Comparison of ENCODE assay signal across 8 mouse cellular contexts in the genomic region with DNA sequence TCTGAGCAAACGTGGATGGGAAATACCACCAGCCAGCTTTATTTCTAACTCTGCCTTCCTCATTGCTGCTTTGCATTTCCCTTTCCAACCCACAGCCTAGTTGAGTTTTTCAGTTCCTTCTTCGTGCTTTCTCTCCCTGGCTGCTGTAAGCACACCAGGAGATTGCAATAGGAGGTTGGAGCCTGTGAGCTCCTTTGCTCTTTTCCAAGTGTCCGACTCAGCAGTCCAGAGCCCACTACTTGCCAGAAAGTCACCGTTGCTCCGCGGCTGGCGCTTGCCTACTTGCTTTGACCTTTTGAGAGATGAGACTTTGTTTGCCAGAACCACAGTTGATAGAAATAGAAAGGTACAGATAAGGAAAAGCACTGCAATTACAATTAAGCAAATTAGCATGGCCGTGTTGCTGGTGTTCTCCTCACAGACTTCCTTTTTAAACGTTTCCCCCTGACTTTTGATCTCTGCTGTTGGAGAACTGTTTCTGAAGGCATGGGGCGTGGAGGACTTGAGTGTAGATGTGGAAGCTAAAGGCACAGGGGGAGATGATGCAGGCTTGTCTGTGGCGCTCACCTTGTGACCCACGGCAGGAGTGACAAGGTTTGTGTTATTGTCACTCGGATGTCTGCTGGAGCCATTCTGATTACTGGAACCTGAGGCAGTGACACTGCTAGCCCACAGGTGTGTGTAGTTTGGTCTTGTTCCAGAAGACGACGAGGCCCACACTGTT. TPM values are rescaled to one million over a fixed set of nuclear protein-coding genes. Genes with fewer than 3 reads are reported as not detected.
DNase-seq lines count a peak whose midpoint lies in the region; ATAC-seq lines count a peak whose summit lies in the region.

No protein-coding gene starts in this region.

- H3K36me3 ChIP-seq in midbrain, embryonic 14.5 days (ENCODE audit: control insufficient read depth, insufficient read depth, low read length) = 0 out of 2 replicates have a peak, but pooled peaks cover 15% of the 10 kb centered on the region
- H3K36me3 ChIP-seq in midbrain, embryonic 10.5 days = peaks cover 41% of the 10 kb centered on the region

- no peaks in the 10 kb centered on the region for H3K4me1 ChIP-seq in midbrain, embryonic 14.5 days (ENCODE audit: control insufficient read depth, insufficient read depth, low read length)
- no peaks in the 10 kb centered on the region for H3K4me1 ChIP-seq in midbrain, embryonic 10.5 days

- no peaks in the 10 kb centered on the region for H3K27me3 ChIP-seq in midbrain, embryonic 14.5 days (ENCODE audit: control insufficient read depth, insufficient read depth, low read length)
- H3K27me3 ChIP-seq in midbrain, embryonic 10.5 days (ENCODE audit: low read depth, poor library complexity, severe bottlenecking) = no peaks in the 10 kb centered on the region

- H3K9me3 ChIP-seq in midbrain, embryonic 14.5 days (ENCODE audit: control insufficient read depth, low read length) = no peaks in the 10 kb centered on the region
- no peaks in the 10 kb centered on the region for H3K9me3 ChIP-seq in midbrain, embryonic 10.5 days (replicated peaks)

- no peak overlapping the region for H3K4me3 ChIP-seq in midbrain, embryonic 14.5 days (replicated peaks; ENCODE audit: low read depth, low read length)
- no peak overlapping the region for H3K4me3 ChIP-seq in midbrain, embryonic 10.5 days

- H3K27ac ChIP-seq in midbrain, embryonic 14.5 days (replicated peaks; ENCODE audit: low read depth, low read length) = no peak overlapping the region
- no peak overlapping the region for H3K27ac ChIP-seq in midbrain, embryonic 10.5 days (replicated peaks)

- no peak overlapping the region for H3K4me2 ChIP-seq in midbrain, embryonic 14.5 days (ENCODE audit: low read length)

- DNase-seq in ovary, postnatal 36 days (ENCODE audit: low spot score) = peak; percentile 14
- no peak for DNase-seq in ovary, postnatal 14 days (ENCODE audit: low spot score)
- DNase-seq in gastrocnemius, postnatal 10 days = peak; percentile 22
- peak; percentile 52 for DNase-seq in kidney, adult 9 months
- peak; percentile 28 to 47 for DNase-seq in spleen, adult 18-20 months
- no peak for DNase-seq in midbrain, embryonic 14.5 days
- DNase-seq in midbrain, embryonic 10.5 days (ENCODE audit: low spot score) = no peak

- 88% methylated on average over 15 of the region's 15 CpGs for WGBS in midbrain, embryonic 14.5 days
- WGBS in midbrain, embryonic 10.5 days = 91% methylated on average over 15 of the region's 15 CpGs

- no peak for ATAC-seq in erythroid progenitor cell, adult 5-6 weeks (replicated peaks; ENCODE audit: low FRiP score, poor library complexity, severe bottlenecking)
- no peak for ATAC-seq in midbrain, embryonic 14.5 days (ENCODE audit: low FRiP score, low TSS enrichment)

- no peak overlapping the region for H3K9ac ChIP-seq in midbrain, embryonic 14.5 days (replicated peaks; ENCODE audit: low read length)

RNA-seq across cellular contexts. Expression of gene Evi2, which starts 3.2 kb away (rescaled TPM):
- total RNA-seq in gastrocnemius, postnatal 10 days (2021) = under 1 TPM in 1 of 2 experiments, not detected in 1; 0.20 TPM
- 5.8 and 30.2 TPM in 2 replicates for total RNA-seq in erythroid progenitor cell, adult 5-6 weeks (2015; ENCODE audit: low replicate concordance)
- total RNA-seq in erythroid progenitor cell, adult 5-6 weeks (2017; ENCODE audit: low replicate concordance) = 1.3 and 4.7 TPM in 2 replicates
- 1.1 TPM in 2 replicates for polyA plus RNA-seq in midbrain, embryonic 14.5 days (2014; fragmentation: Nextera tagmentation; extraction: Ambion mirVana)
- 0.92 and 1.5 TPM in 2 replicates for polyA plus RNA-seq in midbrain, embryonic 10.5 days (2016; fragmentation: Nextera tagmentation; extraction: Ambion mirVana)

RNA-seq across cellular contexts. Expression of gene Evi2a, which starts 3.2 kb away (rescaled TPM):
- 1 to 10 TPM; 2.4 to 4.3 TPM for total RNA-seq in gastrocnemius, postnatal 10 days (2021)
- total RNA-seq in erythroid progenitor cell, adult 5-6 weeks (2015; ENCODE audit: low replicate concordance) = 10.8 and 34.8 TPM in 2 replicates
- 11.3 and 16.3 TPM in 2 replicates for total RNA-seq in erythroid progenitor cell, adult 5-6 weeks (2017; ENCODE audit: low replicate concordance)
- polyA plus RNA-seq in midbrain, embryonic 14.5 days (2014; fragmentation: Nextera tagmentation; extraction: Ambion mirVana) = 2.9 and 4.8 TPM in 2 replicates
- 1.7 and 2.7 TPM in 2 replicates for polyA plus RNA-seq in midbrain, embryonic 10.5 days (2016; fragmentation: Nextera tagmentation; extraction: Ambion mirVana)

RNA-seq across cellular contexts. Expression of gene Evi2b, which starts 3.6 kb away (rescaled TPM):
- total RNA-seq in gastrocnemius, postnatal 10 days (2021) = 1 to 10 TPM in 1 of 2 experiments, under 1 TPM in 1; 0.87 to 2.2 TPM
- 63.3 and 115 TPM in 2 replicates for total RNA-seq in erythroid progenitor cell, adult 5-6 weeks (2015; ENCODE audit: low replicate concordance)
- 12.8 and 18.7 TPM in 2 replicates for total RNA-seq in erythroid progenitor cell, adult 5-6 weeks (2017; ENCODE audit: low replicate concordance)
- not detected in 2 replicates for polyA plus RNA-seq in midbrain, embryonic 14.5 days (2014; fragmentation: Nextera tagmentation; extraction: Ambion mirVana)
- 0.37 TPM in 1 of 2 replicates, not detected in the other for polyA plus RNA-seq in midbrain, embryonic 10.5 days (2016; fragmentation: Nextera tagmentation; extraction: Ambion mirVana)

RNA-seq across cellular contexts. Expression of gene Omg, which starts 23.3 kb away (rescaled TPM):
- under 1 TPM; 0.09 to 0.11 TPM for total RNA-seq in gastrocnemius, postnatal 10 days (2021)
- total RNA-seq in erythroid progenitor cell, adult 5-6 weeks (2015; ENCODE audit: low replicate concordance) = not detected in 2 replicates
- total RNA-seq in erythroid progenitor cell, adult 5-6 weeks (2017; ENCODE audit: low replicate concordance) = not detected in 2 replicates
- polyA plus RNA-seq in midbrain, embryonic 14.5 days (2014; fragmentation: Nextera tagmentation; extraction: Ambion mirVana) = 4.9 and 5.2 TPM in 2 replicates
- polyA plus RNA-seq in midbrain, embryonic 10.5 days (2016; fragmentation: Nextera tagmentation; extraction: Ambion mirVana) = 0.28 and 0.29 TPM in 2 replicates

Comparison
In these comparisons a context has a peak if more than half of its experiments do, and no peak if none do; other contexts are left out.
1. DNase-seq: peak in ovary, postnatal 36 days (single experiment), gastrocnemius, postnatal 10 days (single experiment), kidney, adult 9 months (single experiment) and spleen, adult 18-20 months (2 of 2); none in ovary, postnatal 14 days (single experiment), midbrain, embryonic 14.5 days (single experiment) and midbrain, embryonic 10.5 days (single experiment).
2. RNA of gene Evi2b, which starts 3.6 kb away (total RNA-seq): 12.8 to 115 TPM in erythroid progenitor cell, adult 5-6 weeks; 0.87 to 2.2 TPM in gastrocnemius, postnatal 10 days; every median in the first group is over 4 times any median in the second.